Mouse (Mus musculus): ENCODE results near the gene Rab3b. TPM values are rescaled to one million over a fixed set of nuclear protein-coding genes. Genes with fewer than 3 reads are reported as not detected.

The Rab3b gene
- polyA plus RNA-seq, 1 experiment = 395 TPM

DNA sequence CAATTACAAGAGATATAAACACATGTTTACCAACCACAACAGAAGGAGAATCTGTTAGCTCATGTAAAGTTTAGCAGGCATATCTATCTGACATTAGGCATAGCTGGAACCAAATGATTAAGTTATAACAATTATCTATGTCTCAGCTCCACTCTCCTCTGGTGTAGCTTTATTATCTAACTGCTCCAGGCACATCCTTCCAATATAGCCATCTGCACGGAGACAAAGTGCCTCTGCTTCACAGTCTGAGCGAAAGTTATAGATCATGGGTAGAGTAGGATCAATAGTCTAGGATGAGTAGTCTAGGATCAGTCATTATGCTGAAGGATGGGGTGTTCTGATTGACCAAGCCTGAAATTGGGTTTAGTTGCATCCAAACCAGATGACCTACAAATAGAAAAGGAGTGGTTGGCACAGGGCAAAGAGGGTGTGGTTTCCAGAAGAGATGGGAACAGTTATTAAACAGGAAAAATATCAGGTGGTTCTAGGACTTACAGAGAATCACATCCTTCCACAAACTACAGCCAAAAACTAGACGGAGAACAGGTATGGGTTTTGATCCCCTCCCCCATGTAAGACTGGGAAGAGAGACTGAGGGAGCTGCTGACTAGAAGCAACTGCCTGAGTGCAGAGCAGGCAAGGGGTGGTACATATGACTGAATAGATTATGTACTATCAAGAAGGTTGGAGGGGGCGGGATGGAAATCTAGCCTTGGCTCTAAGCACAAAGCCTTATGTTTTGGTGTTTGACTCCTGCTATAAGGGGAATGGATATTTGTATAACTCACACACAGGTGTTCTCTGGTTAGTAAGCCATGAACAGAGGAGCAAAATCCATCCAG lies 82.0 kb downstream of the Rab3b start:
- H3K4me3 ChIP-seq (ENCODE audit: insufficient read depth, low read depth, low read length) = no peak overlapping the region
- H3K27ac ChIP-seq (ENCODE audit: insufficient read depth, low read depth, low read length) = no peak overlapping the region
- 88% methylated on average over 4 of the region's 4 CpGs for WGBS
- TF ChIP-seq POLR2A (IDR thresholded peaks at IDR 0.05; ENCODE audit: insufficient read depth, low read depth, low read length) (no peak), CTCF (IDR thresholded peaks at IDR 0.05; ENCODE audit: insufficient read depth, low read depth, low read length) (no peak)
- no peaks in the 10 kb centered on the region for H3K4me1 ChIP-seq (ENCODE audit: control insufficient read depth, insufficient read depth, low read length)

GRCm38 (mm10) chr4:108963017-108963416 lies 84.2 kb downstream of the Rab3b start:
- TF ChIP-seq POLR2A (IDR thresholded peaks at IDR 0.05; ENCODE audit: insufficient read depth, low read depth, low read length) = no peak
- TF ChIP-seq CTCF (IDR thresholded peaks at IDR 0.05; ENCODE audit: insufficient read depth, low read depth, low read length) = no peak
- no peak overlapping the region for H3K27ac ChIP-seq (ENCODE audit: insufficient read depth, low read depth, low read length)
- no peak overlapping the region for H3K4me3 ChIP-seq (ENCODE audit: insufficient read depth, low read depth, low read length)
- no peaks in the 10 kb centered on the region for H3K4me1 ChIP-seq (ENCODE audit: control insufficient read depth, insufficient read depth, low read length)
- WGBS = 88% methylated on average over 6 of the region's 6 CpGs

DNA sequence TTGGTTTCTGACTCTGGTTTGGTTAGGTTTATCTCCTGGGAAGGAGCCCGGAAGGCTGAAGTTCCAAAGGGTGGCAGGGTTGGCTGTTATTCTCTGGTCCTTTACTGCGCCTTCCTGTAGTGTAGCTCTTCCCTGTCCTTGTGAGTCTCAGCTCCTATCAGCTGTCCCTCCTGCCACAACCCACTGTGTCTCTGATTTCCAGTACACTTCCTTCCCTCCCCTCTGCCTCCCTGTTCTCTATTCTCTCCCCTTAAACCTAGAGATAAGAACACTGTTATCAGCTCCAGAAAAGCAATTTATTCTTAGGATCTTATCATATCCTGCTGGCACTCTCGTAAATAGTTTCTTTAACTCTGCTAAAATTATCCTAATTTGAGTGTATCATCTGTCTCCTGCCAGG lies 90.7 kb downstream of the Rab3b start:
- Histone ChIP-seq H3K4me1 (ENCODE audit: control insufficient read depth, insufficient read depth, low read length) (peaks cover 2% of the 10 kb centered on the region; the same call in 1 of the 2 replicates), H3K27ac (ENCODE audit: insufficient read depth, low read depth, low read length) (no peak overlapping the region), H3K4me3 (ENCODE audit: insufficient read depth, low read depth, low read length) (no peak overlapping the region)
- 81% methylated on average over 3 of the region's 3 CpGs for WGBS
- TF ChIP-seq CTCF (IDR thresholded peaks at IDR 0.05; ENCODE audit: insufficient read depth, low read depth, low read length) = no peak
- no peak for TF ChIP-seq POLR2A (IDR thresholded peaks at IDR 0.05; ENCODE audit: insufficient read depth, low read depth, low read length)

- 82% methylated on average over 5 of the region's 5 CpGs for WGBS
- Histone ChIP-seq H3K27ac (ENCODE audit: insufficient read depth, low read depth, low read length) (no peak overlapping the region), H3K4me3 (ENCODE audit: insufficient read depth, low read depth, low read length) (no peak overlapping the region), H3K4me1 (ENCODE audit: control insufficient read depth, insufficient read depth, low read length) (peaks cover 2% of the 10 kb centered on the region; the same call in 1 of the 2 replicates)
- TF ChIP-seq POLR2A (IDR thresholded peaks at IDR 0.05; ENCODE audit: insufficient read depth, low read depth, low read length) = no peak
- no peak for TF ChIP-seq CTCF (IDR thresholded peaks at IDR 0.05; ENCODE audit: insufficient read depth, low read depth, low read length)
These were observed 92.2 kb downstream of the Rab3b start for GRCm38 (mm10) chr4:108971054-108971453.

- no peak overlapping the region for H3K4me3 ChIP-seq (ENCODE audit: insufficient read depth, low read depth, low read length)
- no peak overlapping the region for H3K27ac ChIP-seq (ENCODE audit: insufficient read depth, low read depth, low read length)
- no peak for TF ChIP-seq POLR2A (IDR thresholded peaks at IDR 0.05; ENCODE audit: insufficient read depth, low read depth, low read length)
- TF ChIP-seq CTCF (IDR thresholded peaks at IDR 0.05; ENCODE audit: insufficient read depth, low read depth, low read length) = no peak
- 48% methylated on average over 6 of the region's 6 CpGs for WGBS
- H3K4me1 ChIP-seq (ENCODE audit: control insufficient read depth, insufficient read depth, low read length) = peaks cover 2% of the 10 kb centered on the region; the same call in 1 of the 2 replicates
These were observed 97.7 kb downstream of the Rab3b start for GRCm38 (mm10) chr4:108976458-108977071.

DNA sequence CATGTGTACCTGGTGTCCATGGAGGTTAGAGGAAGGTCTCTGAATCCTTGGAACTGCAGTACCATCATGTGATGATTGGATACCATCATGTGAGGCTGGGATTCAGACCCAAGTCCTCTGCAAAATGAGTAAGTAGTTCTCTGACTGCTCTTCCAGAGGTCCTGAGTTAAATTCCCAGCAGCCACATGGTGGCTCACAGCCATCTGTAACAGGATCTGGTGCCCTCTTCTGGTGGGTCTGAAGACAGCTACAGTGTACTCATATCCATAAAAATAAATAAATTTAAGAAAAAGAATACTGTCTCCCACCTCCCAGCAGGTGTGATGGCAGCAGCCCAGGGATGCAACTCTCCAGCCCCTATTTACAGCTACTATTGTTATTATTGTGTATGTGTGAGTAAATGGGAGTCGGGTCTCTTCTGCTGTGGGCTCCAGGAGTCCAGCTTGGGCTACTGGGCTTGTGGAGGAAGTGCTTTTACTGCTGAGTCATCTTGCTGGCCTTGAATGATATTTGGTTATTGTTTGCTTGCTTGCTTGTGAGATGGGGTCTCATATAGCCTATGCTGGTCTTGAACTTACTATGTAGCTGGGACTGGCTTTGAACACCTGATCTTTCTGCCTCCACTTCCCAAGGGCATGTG lies 108.1 kb downstream of the Rab3b start:
- 72% methylated on average over 1 of the region's 1 CpGs for WGBS

GRCm38 (mm10) chr4:108987473-108987842 lies 108.6 kb downstream of the Rab3b start:
- H3K4me3 ChIP-seq (ENCODE audit: insufficient read depth, low read depth, low read length) = no peak overlapping the region
- TF ChIP-seq POLR2A (IDR thresholded peaks at IDR 0.05; ENCODE audit: insufficient read depth, low read depth, low read length) = no peak
- no peak for TF ChIP-seq CTCF (IDR thresholded peaks at IDR 0.05; ENCODE audit: insufficient read depth, low read depth, low read length)
- WGBS = 72% methylated on average over 4 of the region's 4 CpGs
- no peak overlapping the region for H3K27ac ChIP-seq (ENCODE audit: insufficient read depth, low read depth, low read length)
- H3K4me1 ChIP-seq (ENCODE audit: control insufficient read depth, insufficient read depth, low read length) = no peaks in the 10 kb centered on the region

More for the DNA sequence above, 108.1 kb downstream of the Rab3b start:
- no peaks in the 10 kb centered on the region for H3K4me1 ChIP-seq (ENCODE audit: control insufficient read depth, insufficient read depth, low read length)
- no peak overlapping the region for H3K27ac ChIP-seq (ENCODE audit: insufficient read depth, low read depth, low read length)
- H3K4me3 ChIP-seq (ENCODE audit: insufficient read depth, low read depth, low read length) = no peak overlapping the region
- no peak for TF ChIP-seq POLR2A (IDR thresholded peaks at IDR 0.05; ENCODE audit: insufficient read depth, low read depth, low read length)
- TF ChIP-seq CTCF (IDR thresholded peaks at IDR 0.05; ENCODE audit: insufficient read depth, low read depth, low read length) = no peak

GRCm38 (mm10) chr4:108989430-108989829 lies 110.6 kb downstream of the Rab3b start:
- no peak overlapping the region for H3K27ac ChIP-seq (ENCODE audit: insufficient read depth, low read depth, low read length)
- WGBS = 85% methylated on average over 2 of the region's 2 CpGs
- TF ChIP-seq POLR2A (IDR thresholded peaks at IDR 0.05; ENCODE audit: insufficient read depth, low read depth, low read length) = no peak
- TF ChIP-seq CTCF (IDR thresholded peaks at IDR 0.05; ENCODE audit: insufficient read depth, low read depth, low read length) = no peak
- H3K4me3 ChIP-seq (ENCODE audit: insufficient read depth, low read depth, low read length) = no peak overlapping the region
- H3K4me1 ChIP-seq (ENCODE audit: control insufficient read depth, insufficient read depth, low read length) = no peaks in the 10 kb centered on the region

- no peak for TF ChIP-seq POLR2A (IDR thresholded peaks at IDR 0.05; ENCODE audit: insufficient read depth, low read depth, low read length)
- no peak for TF ChIP-seq CTCF (IDR thresholded peaks at IDR 0.05; ENCODE audit: insufficient read depth, low read depth, low read length)
- no peak overlapping the region for H3K27ac ChIP-seq (ENCODE audit: insufficient read depth, low read depth, low read length)
- H3K4me3 ChIP-seq (ENCODE audit: insufficient read depth, low read depth, low read length) = no peak overlapping the region
- no peaks in the 10 kb centered on the region for H3K4me1 ChIP-seq (ENCODE audit: control insufficient read depth, insufficient read depth, low read length)
These were observed 111.2 kb downstream of the Rab3b start for GRCm38 (mm10) chr4:108990032-108990431.

Measured in olfactory bulb, adult 2 months (tissue).